14 mouse cellular contexts compared by ENCODE assay signal in genomic region chr6:61068117-61068489, GRCm38 (mm10).
A peak's percentile ranks its signal among the peaks of the same experiment; 100 is the strongest.
DNase-seq lines count a peak whose midpoint lies in the region; ATAC-seq and TF ChIP-seq lines count a peak whose summit lies in the region.
"Had no signal": no experiment of that assay in that cellular context is flagged by ENCODE, and none has a peak within 500 bp of the region (broad histone marks: within the 10 kb centered on the region; RNA-seq: fewer than 3 reads in every experiment).

No protein-coding gene starts in this region.

- H3K4me3 ChIP-seq in kidney, embryonic 15.5 days (replicated peaks), result no peak overlapping the region
- no peak overlapping the region for H3K4me3 ChIP-seq in stomach, embryonic 14.5 days (ENCODE audit: low read depth, low read length)
- no peak overlapping the region for H3K4me3 ChIP-seq in stomach, postnatal 0 days (ENCODE audit: low read depth, low read length)
- no peak overlapping the region for H3K4me3 ChIP-seq in hindbrain, postnatal 0 days (ENCODE audit: low read length)
- no peak overlapping the region for H3K4me3 ChIP-seq in stomach, embryonic 16.5 days (replicated peaks; ENCODE audit: low read length)

- 9% methylated on average over 1 of the region's 1 CpGs for WGBS in kidney, embryonic 15.5 days
- WGBS in stomach, embryonic 14.5 days, result 21% methylated on average over 1 of the region's 1 CpGs
- WGBS in stomach, postnatal 0 days, result 20% methylated on average over 1 of the region's 1 CpGs
- WGBS in hindbrain, postnatal 0 days, result 4% methylated on average over 1 of the region's 1 CpGs
- WGBS in stomach, embryonic 16.5 days, result 31% methylated on average over 1 of the region's 1 CpGs

- no peak for TF ChIP-seq EP300 in stomach, postnatal 0 days (optimal IDR thresholded peaks at IDR 0.05)

- H3K4me2 ChIP-seq in kidney, embryonic 15.5 days, result peak overlapping the region; percentile 45
- 0 out of 2 replicates have a peak overlapping the region, but pooled peaks have one; percentile 21 for H3K4me2 ChIP-seq in stomach, embryonic 14.5 days (replicated peaks; ENCODE audit: low read depth, low read length)
- H3K4me2 ChIP-seq in stomach, postnatal 0 days (replicated peaks; ENCODE audit: low read depth), result no peak overlapping the region
- H3K4me2 ChIP-seq in hindbrain, postnatal 0 days (ENCODE audit: low read depth, low read length), result peak overlapping the region; percentile 19
- H3K4me2 ChIP-seq in stomach, embryonic 16.5 days (ENCODE audit: low read depth, low read length), result peak overlapping the region; percentile 40; the same call in 1 of the 2 replicates

- peak; percentile 85 for ATAC-seq in kidney, embryonic 15.5 days (replicated peaks; ENCODE audit: low FRiP score)
- ATAC-seq in stomach, embryonic 14.5 days (ENCODE audit: insufficient number of reproducible peaks, insufficient read depth, low FRiP score, low read depth), result no peak
- ATAC-seq in stomach, postnatal 0 days (ENCODE audit: low FRiP score, low TSS enrichment), result no peak
- 0 out of 2 replicates have a peak, but pooled peaks have one; percentile 32 for ATAC-seq in hindbrain, postnatal 0 days
- no peak for ATAC-seq in stomach, embryonic 16.5 days (ENCODE audit: insufficient read depth, low FRiP score)

- no peak for TF ChIP-seq CTCF in stomach, postnatal 0 days (IDR thresholded peaks at IDR 0.05; ENCODE audit: low read depth)
- no peak for TF ChIP-seq CTCF in hindbrain, postnatal 0 days (IDR thresholded peaks at IDR 0.05; ENCODE audit: low read depth)

- H3K27ac ChIP-seq in kidney, embryonic 15.5 days, result 0 out of 2 replicates have a peak overlapping the region, but pooled peaks have one; percentile 48
- H3K27ac ChIP-seq in stomach, embryonic 14.5 days (ENCODE audit: low read length), result no peak overlapping the region
- no peak overlapping the region for H3K27ac ChIP-seq in stomach, postnatal 0 days (replicated peaks)
- H3K27ac ChIP-seq in hindbrain, postnatal 0 days, result no peak overlapping the region
- H3K27ac ChIP-seq in stomach, embryonic 16.5 days (ENCODE audit: low read length), result no peak overlapping the region
- H3K27ac ChIP-seq: liver, embryonic 14.5 days had no signal

- H3K36me3 ChIP-seq in kidney, embryonic 15.5 days, result no peaks in the 10 kb centered on the region
- H3K36me3 ChIP-seq in stomach, embryonic 14.5 days (ENCODE audit: control insufficient read depth, insufficient read depth, low read length), result no peaks in the 10 kb centered on the region
- H3K36me3 ChIP-seq in stomach, postnatal 0 days (ENCODE audit: control insufficient read depth, insufficient read depth, low read length), result no peaks in the 10 kb centered on the region
- no peaks in the 10 kb centered on the region for H3K36me3 ChIP-seq in hindbrain, postnatal 0 days (ENCODE audit: insufficient read depth, low read length)
- H3K36me3 ChIP-seq in stomach, embryonic 16.5 days (ENCODE audit: control insufficient read depth, insufficient read depth, low read length), result no peaks in the 10 kb centered on the region

- no peaks in the 10 kb centered on the region for H3K27me3 ChIP-seq in kidney, embryonic 15.5 days
- no peaks in the 10 kb centered on the region for H3K27me3 ChIP-seq in stomach, embryonic 14.5 days (ENCODE audit: control insufficient read depth, insufficient read depth, low read length)
- H3K27me3 ChIP-seq in stomach, postnatal 0 days (ENCODE audit: control insufficient read depth, insufficient read depth, low read length), result no peaks in the 10 kb centered on the region
- no peaks in the 10 kb centered on the region for H3K27me3 ChIP-seq in hindbrain, postnatal 0 days (ENCODE audit: insufficient read depth, low read length)
- no peaks in the 10 kb centered on the region for H3K27me3 ChIP-seq in stomach, embryonic 16.5 days (ENCODE audit: control insufficient read depth, insufficient read depth, low read length)

- no peak for DNase-seq in kidney, postnatal 10 days
- no peak for DNase-seq in stomach, postnatal 0 days (ENCODE audit: low spot score)
- no peak for DNase-seq in hindbrain, postnatal 0 days (ENCODE audit: low spot score)
- DNase-seq in layer of hippocampus, adult 9-10 months (ENCODE audit: low spot score), result no peak
- DNase-seq in heart, adult 11 months, result no peak
- DNase-seq: heart, adult 18-20 months; kidney, adult 18-20 months; layer of hippocampus, postnatal 36 days; right cerebral cortex, postnatal 25 days; thymus, adult 18-20 months had no signal

- H3K9me3 ChIP-seq in kidney, embryonic 15.5 days (replicated peaks), result no peaks in the 10 kb centered on the region
- H3K9me3 ChIP-seq in stomach, embryonic 14.5 days (ENCODE audit: control insufficient read depth, low read depth, low read length), result no peaks in the 10 kb centered on the region
- H3K9me3 ChIP-seq in stomach, postnatal 0 days (ENCODE audit: control insufficient read depth, low read length), result no peaks in the 10 kb centered on the region
- H3K9me3 ChIP-seq in hindbrain, postnatal 0 days (ENCODE audit: low read length), result no peaks in the 10 kb centered on the region
- H3K9me3 ChIP-seq in stomach, embryonic 16.5 days (replicated peaks; ENCODE audit: control insufficient read depth, low read length), result no peaks in the 10 kb centered on the region

- no peak overlapping the region for H3K9ac ChIP-seq in kidney, embryonic 15.5 days
- no peak overlapping the region for H3K9ac ChIP-seq in stomach, embryonic 14.5 days (replicated peaks; ENCODE audit: low read depth, low read length)
- H3K9ac ChIP-seq in stomach, postnatal 0 days (ENCODE audit: low read length), result no peak overlapping the region
- H3K9ac ChIP-seq in hindbrain, postnatal 0 days (replicated peaks; ENCODE audit: low read length), result no peak overlapping the region
- H3K9ac ChIP-seq in stomach, embryonic 16.5 days (ENCODE audit: low read length), result no peak overlapping the region
- H3K9ac ChIP-seq: liver, embryonic 14.5 days had no signal

- H3K4me1 ChIP-seq in kidney, embryonic 15.5 days, result peaks cover 17% of the 10 kb centered on the region
- H3K4me1 ChIP-seq in stomach, embryonic 14.5 days (ENCODE audit: control insufficient read depth, insufficient read depth, low read length), result no peaks in the 10 kb centered on the region
- H3K4me1 ChIP-seq in stomach, postnatal 0 days (replicated peaks; ENCODE audit: control insufficient read depth, insufficient read depth), result no peaks in the 10 kb centered on the region
- H3K4me1 ChIP-seq in hindbrain, postnatal 0 days (ENCODE audit: insufficient read depth, low read length), result no peaks in the 10 kb centered on the region
- H3K4me1 ChIP-seq in stomach, embryonic 16.5 days (ENCODE audit: control insufficient read depth, insufficient read depth, low read length), result no peaks in the 10 kb centered on the region

Comparison
In these comparisons a context has a peak if more than half of its experiments do, and no peak if none do; other contexts are left out.
1. ATAC-seq: peak in kidney, embryonic 15.5 days (single experiment) and hindbrain, postnatal 0 days (single experiment); none in stomach, embryonic 14.5 days (single experiment), stomach, postnatal 0 days (single experiment) and stomach, embryonic 16.5 days (single experiment).